ENCODE assay signal across 15 mouse cellular contexts in genomic region chr10:80444339-80445045, GRCm38 (mm10). TPM values are rescaled to one million over a fixed set of nuclear protein-coding genes. Genes with fewer than 3 reads are reported as not detected.
DNase-seq lines count a peak whose midpoint lies in the region; ATAC-seq and TF ChIP-seq lines count a peak whose summit lies in the region.
"Had no signal": no experiment of that assay in that cellular context is flagged by ENCODE, and none has a peak within 500 bp of the region (broad histone marks: within the 10 kb centered on the region; RNA-seq: fewer than 3 reads in every experiment).

No protein-coding gene starts in this region.

- H3K9ac ChIP-seq in MEL (ENCODE audit: control insufficient read depth, low read depth, low read length, poor library complexity, severe bottlenecking) = no peak overlapping the region
- H3K9ac ChIP-seq in hindbrain, embryonic 14.5 days = peak overlapping the region; percentile 28; the same call in 1 of the 2 replicates
- H3K9ac ChIP-seq: midbrain, embryonic 12.5 days had no signal

- H3K27me3 ChIP-seq in megakaryocyte, embryonic 14.5 days (replicated peaks) = peaks cover 31% of the 10 kb centered on the region
- no peaks in the 10 kb centered on the region for H3K27me3 ChIP-seq in MEL (ENCODE audit: control insufficient read depth in 1 of 2, insufficient read depth in 2 of 2, low read length in 2 of 2)
- H3K27me3 ChIP-seq in hindbrain, embryonic 14.5 days (ENCODE audit: control insufficient read depth, insufficient read depth, low read length) = peaks cover 11% of the 10 kb centered on the region; the same call in 1 of the 2 replicates

- no peak for TF ChIP-seq EP300 in MEL (IDR thresholded peaks at IDR 0.05; ENCODE audit: low read depth in 1 of 2, low read length in 2 of 2)

- no peaks in the 10 kb centered on the region for H3K79me2 ChIP-seq in MEL (ENCODE audit: control insufficient read depth, insufficient read depth, low read length, poor library complexity)

- H3K4me1 ChIP-seq in megakaryocyte, embryonic 14.5 days = peaks cover 68% of the 10 kb centered on the region
- H3K4me1 ChIP-seq in MEL (ENCODE audit: control insufficient read depth in 1 of 2, insufficient read depth in 2 of 2, low read length in 2 of 2) = peaks cover 6 to 19% of the 10 kb centered on the region in 2 experiments
- H3K4me1 ChIP-seq in hindbrain, embryonic 14.5 days (replicated peaks; ENCODE audit: control insufficient read depth, insufficient read depth, low read length) = 0 out of 2 replicates have a peak, but pooled peaks cover 2% of the 10 kb centered on the region

- no peak for TF ChIP-seq CTCF in gastrocnemius, adult 2 months (IDR thresholded peaks at IDR 0.05)
- no peak for TF ChIP-seq CTCF in MEL (IDR thresholded peaks at IDR 0.05 in 2 of 3, conservative IDR thresholded peaks at IDR 0.05 in 1 of 3; ENCODE audit: control insufficient read depth in 1 of 3, insufficient read depth in 1 of 3, low read depth in 2 of 3, low read length in 3 of 3, poor library complexity in 1 of 3, severe bottlenecking in 1 of 3)

- no peak for TF ChIP-seq RAD21 in MEL (IDR thresholded peaks at IDR 0.05; ENCODE audit: low read depth, low read length)

- no peak overlapping the region for H3K4me2 ChIP-seq in hindbrain, embryonic 14.5 days (replicated peaks)
- H3K4me2 ChIP-seq: midbrain, embryonic 12.5 days had no signal

- H3K36me3 ChIP-seq in megakaryocyte, embryonic 14.5 days (replicated peaks; ENCODE audit: low read length) = no peaks in the 10 kb centered on the region
- no peaks in the 10 kb centered on the region; a peak in 2 of 4 replicates for H3K36me3 ChIP-seq in MEL (ENCODE audit: control insufficient read depth in 1 of 2, insufficient read depth in 2 of 2, low read length in 2 of 2)
- H3K36me3 ChIP-seq in hindbrain, embryonic 14.5 days (replicated peaks; ENCODE audit: control insufficient read depth, insufficient read depth) = no peaks in the 10 kb centered on the region
- H3K36me3 ChIP-seq: midbrain, embryonic 12.5 days had no signal

- no peaks in the 10 kb centered on the region for H3K9me3 ChIP-seq in megakaryocyte, embryonic 14.5 days
- no peaks in the 10 kb centered on the region for H3K9me3 ChIP-seq in MEL (replicated peaks; ENCODE audit: insufficient read depth, low read length)
- no peaks in the 10 kb centered on the region for H3K9me3 ChIP-seq in hindbrain, embryonic 14.5 days (ENCODE audit: control insufficient read depth, low read length)
- H3K9me3 ChIP-seq: midbrain, embryonic 12.5 days had no signal

- DNase-seq in gastrocnemius, postnatal 14 days = peak; percentile 46
- DNase-seq in gastrocnemius, adult 2 months = no peak
- peak; percentile 17 for DNase-seq in MEL (ENCODE audit: low read depth, low spot score)
- no peak for DNase-seq in hindbrain, embryonic 14.5 days (ENCODE audit: low spot score)
- DNase-seq in frontal cortex, postnatal 36 days (ENCODE audit: low spot score in 2 of 2) = no peak
- DNase-seq in layer of hippocampus, postnatal 10 days (ENCODE audit: low spot score in 2 of 2) = no peak
- DNase-seq: cerebellum, adult 9-10 months; heart, adult 18-20 months; right cerebral cortex, postnatal 14 days; thymus, postnatal 25 days had no signal

- 43% methylated on average over 5 of the region's 5 CpGs for WGBS in hindbrain, embryonic 14.5 days

- H3K27ac ChIP-seq in gastrocnemius, adult 2 months = no peak overlapping the region
- H3K27ac ChIP-seq in MEL (ENCODE audit: control insufficient read depth, low read depth, low read length) = no peak overlapping the region
- H3K27ac ChIP-seq in hindbrain, embryonic 14.5 days = no peak overlapping the region
- H3K27ac ChIP-seq: left cerebral cortex, adult 2 months; midbrain, embryonic 12.5 days had no signal

- intact Hi-C loops in gastrocnemius, postnatal 14 days (cut with DNase I; ENCODE audit: low total_unique reads) = loop anchor here (5.0 kb wide), 1 partner anchor 103 kb away; no protein-coding TSS in a partner anchor
- intact Hi-C loops in gastrocnemius, adult 2 months (cut with DNase I) = no loop called here

- TF ChIP-seq POLR2A in MEL (IDR thresholded peaks at IDR 0.05; ENCODE audit: control insufficient read depth in 1 of 2, insufficient read depth in 1 of 2, low read depth in 1 of 2, low read length in 2 of 2, poor library complexity in 1 of 2) = no peak

- H3K4me3 ChIP-seq in gastrocnemius, adult 2 months = no peak overlapping the region
- peak overlapping the region; percentile 11 for H3K4me3 ChIP-seq in megakaryocyte, embryonic 14.5 days (replicated peaks)
- H3K4me3 ChIP-seq in MEL (ENCODE audit: control insufficient read depth in 1 of 2, insufficient read depth in 1 of 2, low read depth in 2 of 2, low read length in 2 of 2) = no peak overlapping the region
- no peak overlapping the region for H3K4me3 ChIP-seq in hindbrain, embryonic 14.5 days (replicated peaks; ENCODE audit: low read length)
- H3K4me3 ChIP-seq: left cerebral cortex, adult 2 months; midbrain, embryonic 12.5 days had no signal

- no peak for ATAC-seq in megakaryocyte, adult 5-6 weeks (ENCODE audit: poor library complexity, severe bottlenecking)
- no peak; the same call in 1 of the 2 replicates for ATAC-seq in hindbrain, embryonic 14.5 days (ENCODE audit: low FRiP score)
- ATAC-seq: CD4-positive, CD25-positive, alpha-beta regulatory T cell, adult 4 months had no signal

TF ChIP-seq in MEL, 35 proteins besides CTCF, POLR2A, EP300 and RAD21 (continues in another document):
- TF ChIP-seq CHD2 (IDR thresholded peaks at IDR 0.05; ENCODE audit: low read length) (no peak), ETS1 (IDR thresholded peaks at IDR 0.05; ENCODE audit: low read depth, low read length) (0 out of 2 replicates have a peak, but pooled peaks have one; percentile 8), MEF2A (IDR thresholded peaks at IDR 0.05; ENCODE audit: extremely low read depth, insufficient replicate concordance, low read depth, low read length, poor library complexity, severe bottlenecking) (no peak), GATA1 (IDR thresholded peaks at IDR 0.05; ENCODE audit: low read depth, low read length) (no peak)

RNA-seq across cellular contexts. Expression of gene Tcf3, which starts 11.0 kb away (rescaled TPM):
- total RNA-seq in gastrocnemius, postnatal 14 days (2021) = 10 to 100 TPM; 18.1 to 24.6 TPM
- 10 to 100 TPM; 11.1 to 12.0 TPM for total RNA-seq in gastrocnemius, adult 2 months (2021)
- 168 and 304 TPM in 2 replicates for polyA plus RNA-seq in megakaryocyte, embryonic 14.5 days (2012; ENCODE audit: insufficient read depth, low replicate concordance)
- total RNA-seq in megakaryocyte, adult 5-6 weeks (2015) = 17.2 and 20.3 TPM in 2 replicates
- 22.4 and 24.2 TPM in 2 replicates for total RNA-seq in megakaryocyte, adult 5-6 weeks (2017)
- 113 and 125 TPM in 2 replicates for total RNA-seq in MEL (2012; rRNA removed)
- 100 to 1,000 TPM in 1 of 2 experiments, not detected in 1; 258 TPM for polyA plus RNA-seq in MEL (2012; ENCODE audit: insufficient read depth in 1 of 2, insufficient read length in 2 of 2, low read depth in 1 of 2, low replicate concordance in 2 of 2, missing spikeins in 1 of 2)
- 41.3 and 46.5 TPM in 2 replicates for polyA plus RNA-seq in hindbrain, embryonic 14.5 days (2014; fragmentation: Nextera tagmentation; extraction: Ambion mirVana)
- total RNA-seq in layer of hippocampus, postnatal 10 days (2021) = 10 to 100 TPM; 36.1 to 42.9 TPM

RNA-seq across cellular contexts. Expression of gene Uqcr11, which starts 37.9 kb away (rescaled TPM):
- total RNA-seq in gastrocnemius, postnatal 14 days (2021) = 100 to 1,000 TPM; 793 to 884 TPM
- 1,000 to 10,000 TPM in 1 of 2 experiments, 100 to 1,000 TPM in 1; 776 to 1,068 TPM for total RNA-seq in gastrocnemius, adult 2 months (2021)
- polyA plus RNA-seq in megakaryocyte, embryonic 14.5 days (2012; ENCODE audit: insufficient read depth, low replicate concordance) = 441 and 1,591 TPM in 2 replicates
- 107 and 108 TPM in 2 replicates for total RNA-seq in megakaryocyte, adult 5-6 weeks (2015)
- total RNA-seq in megakaryocyte, adult 5-6 weeks (2017) = 122 and 129 TPM in 2 replicates
- total RNA-seq in MEL (2012; rRNA removed) = 879 and 935 TPM in 2 replicates
- polyA plus RNA-seq in MEL (2012; ENCODE audit: insufficient read depth in 1 of 2, insufficient read length in 2 of 2, low read depth in 1 of 2, low replicate concordance in 2 of 2, missing spikeins in 1 of 2) = 100 to 1,000 TPM in 1 of 2 experiments, not detected in 1; 481 TPM
- 675 and 804 TPM in 2 replicates for polyA plus RNA-seq in hindbrain, embryonic 14.5 days (2014; fragmentation: Nextera tagmentation; extraction: Ambion mirVana)
- total RNA-seq in layer of hippocampus, postnatal 10 days (2021) = 100 to 1,000 TPM; 503 to 527 TPM

RNA-seq across cellular contexts. Expression of gene Mbd3, which starts 45.1 kb away (rescaled TPM):
- total RNA-seq in gastrocnemius, postnatal 14 days (2021) = 100 to 1,000 TPM in 1 of 2 experiments, 10 to 100 TPM in 1; 81.0 to 102 TPM
- 100 to 1,000 TPM; 105 to 116 TPM for total RNA-seq in gastrocnemius, adult 2 months (2021)
- polyA plus RNA-seq in megakaryocyte, embryonic 14.5 days (2012; ENCODE audit: insufficient read depth, low replicate concordance) = 199 and 247 TPM in 2 replicates
- total RNA-seq in megakaryocyte, adult 5-6 weeks (2015) = 38.8 and 40.6 TPM in 2 replicates
- total RNA-seq in megakaryocyte, adult 5-6 weeks (2017) = 39.8 and 40.0 TPM in 2 replicates
- 81.4 and 86.9 TPM in 2 replicates for total RNA-seq in MEL (2012; rRNA removed)
- 100 to 1,000 TPM in 1 of 2 experiments, not detected in 1; 289 TPM for polyA plus RNA-seq in MEL (2012; ENCODE audit: insufficient read depth in 1 of 2, insufficient read length in 2 of 2, low read depth in 1 of 2, low replicate concordance in 2 of 2, missing spikeins in 1 of 2)
- 152 and 161 TPM in 2 replicates for polyA plus RNA-seq in hindbrain, embryonic 14.5 days (2014; fragmentation: Nextera tagmentation; extraction: Ambion mirVana)
- 100 to 1,000 TPM; 119 to 129 TPM for total RNA-seq in layer of hippocampus, postnatal 10 days (2021)

RNA-seq across cellular contexts. Expression of gene Onecut3, which starts 50.1 kb away (rescaled TPM):
- total RNA-seq in gastrocnemius, postnatal 14 days (2021) = not detected
- total RNA-seq in gastrocnemius, adult 2 months (2021) = not detected
- not detected in 2 replicates for polyA plus RNA-seq in megakaryocyte, embryonic 14.5 days (2012; ENCODE audit: insufficient read depth, low replicate concordance)
- total RNA-seq in megakaryocyte, adult 5-6 weeks (2015) = not detected in 2 replicates
- not detected in 2 replicates for total RNA-seq in megakaryocyte, adult 5-6 weeks (2017)
- not detected in 2 replicates for total RNA-seq in MEL (2012; rRNA removed)
- not detected for polyA plus RNA-seq in MEL (2012; ENCODE audit: insufficient read depth in 1 of 2, insufficient read length in 2 of 2, low read depth in 1 of 2, low replicate concordance in 2 of 2, missing spikeins in 1 of 2)
- polyA plus RNA-seq in hindbrain, embryonic 14.5 days (2014; fragmentation: Nextera tagmentation; extraction: Ambion mirVana) = 1.5 and 2.3 TPM in 2 replicates
- under 1 TPM; 0.07 TPM for total RNA-seq in layer of hippocampus, postnatal 10 days (2021)
- total RNA-seq: left cerebral cortex, adult 2 months had no signal
- polyA plus RNA-seq: CD4-positive, CD25-positive, alpha-beta regulatory T cell, adult 4 months had no signal

RNA-seq across cellular contexts. Expression of gene Mex3d, which starts 57.0 kb away (rescaled TPM):
- 1 to 10 TPM; 5.2 to 6.0 TPM for total RNA-seq in gastrocnemius, postnatal 14 days (2021)
- total RNA-seq in gastrocnemius, adult 2 months (2021) = 1 to 10 TPM; 4.7 to 5.1 TPM
- polyA plus RNA-seq in megakaryocyte, embryonic 14.5 days (2012; ENCODE audit: insufficient read depth, low replicate concordance) = 17.2 and 29.0 TPM in 2 replicates
- 2.4 and 2.6 TPM in 2 replicates for total RNA-seq in megakaryocyte, adult 5-6 weeks (2015)
- 2.6 and 5.0 TPM in 2 replicates for total RNA-seq in megakaryocyte, adult 5-6 weeks (2017)
- 14.1 and 15.6 TPM in 2 replicates for total RNA-seq in MEL (2012; rRNA removed)
- 10 to 100 TPM in 1 of 2 experiments, not detected in 1; 18.8 TPM for polyA plus RNA-seq in MEL (2012; ENCODE audit: insufficient read depth in 1 of 2, insufficient read length in 2 of 2, low read depth in 1 of 2, low replicate concordance in 2 of 2, missing spikeins in 1 of 2)
- 12.3 and 13.3 TPM in 2 replicates for polyA plus RNA-seq in hindbrain, embryonic 14.5 days (2014; fragmentation: Nextera tagmentation; extraction: Ambion mirVana)
- total RNA-seq in layer of hippocampus, postnatal 10 days (2021) = 10 to 100 TPM; 33.6 to 36.6 TPM

Comparison
In these comparisons a context has a peak if more than half of its experiments do, and no peak if none do; other contexts are left out.
1. DNase-seq: peak in gastrocnemius, postnatal 14 days (single experiment) and MEL (single experiment); none in gastrocnemius, adult 2 months (single experiment), hindbrain, embryonic 14.5 days (single experiment), frontal cortex, postnatal 36 days (0 of 2) and layer of hippocampus, postnatal 10 days (0 of 2).